Mouse (Mus musculus) gonadal fat pad, adult 2 months (tissue): ENCODE results near the gene Iffo2. TPM values are rescaled to one million over a fixed set of nuclear protein-coding genes. Genes with fewer than 3 reads are reported as not detected.

Experiments used
- DNase-seq: peaks from one replicate; pipeline ENCODE4 v3.0.0-alpha.2; 2012; ENCODE audit warnings: low read depth
- polyA plus RNA-seq: library from polyadenylated mRNA; depleted of rRNA; stranded (reverse); fragments of >200 nt; gene quantifications from 2 replicates; pipeline ENCODE4 v1.2.3, GENCODE M21; 2012

Iffo2 gene
- polyA plus RNA-seq, 1 experiment = 7.3 TPM

DNA sequence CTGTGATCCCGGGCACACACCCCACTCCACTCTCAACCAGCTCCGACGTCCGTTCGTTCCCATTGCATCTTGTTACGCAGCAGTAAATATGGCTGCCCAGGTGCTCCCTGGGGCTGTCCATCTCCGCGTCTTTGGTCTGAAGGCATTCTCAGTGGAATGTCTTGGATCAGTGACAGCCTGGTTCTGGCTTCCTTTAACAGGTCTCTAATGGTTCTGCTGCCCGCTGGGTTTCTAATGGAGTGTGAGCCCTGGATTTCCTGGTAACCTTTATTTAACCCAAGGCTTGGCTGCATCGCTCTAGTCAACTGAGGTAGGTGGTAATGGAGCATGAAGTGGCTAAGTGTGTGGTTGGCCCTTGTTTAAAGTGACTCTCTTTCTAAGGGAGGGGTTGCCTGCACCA lies 1.7 kb downstream of the Iffo2 start:
- no peak for DNase-seq

DNA sequence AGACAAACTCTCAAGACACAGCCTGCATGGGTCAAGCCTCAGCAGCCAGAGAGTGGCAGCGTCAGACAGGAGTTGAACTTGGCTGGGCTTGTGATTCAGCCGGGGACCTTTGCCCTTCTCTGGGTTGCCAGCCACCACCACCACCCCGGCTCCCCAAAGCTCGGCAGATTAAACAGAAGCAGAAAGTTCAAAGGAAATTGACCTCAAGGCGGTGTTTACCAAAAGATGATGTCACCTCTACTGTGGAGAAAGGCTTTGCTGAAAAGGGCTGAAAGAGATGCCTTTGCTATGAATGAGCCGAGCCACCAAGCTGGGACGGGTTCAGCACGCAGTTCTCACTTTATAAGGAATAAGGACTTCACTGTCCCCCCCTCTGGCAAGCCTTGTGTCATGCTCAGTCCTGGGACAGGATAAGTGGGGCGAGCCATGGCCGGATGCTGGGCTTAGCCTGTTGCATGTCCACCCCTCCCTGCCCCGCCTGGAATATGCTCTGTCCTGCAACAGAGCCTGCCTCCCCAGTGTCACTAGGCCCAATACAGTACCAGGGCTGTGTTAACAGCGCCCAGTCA lies 4.9 kb downstream of the Iffo2 start:
- DNase-seq = no peak

DNA sequence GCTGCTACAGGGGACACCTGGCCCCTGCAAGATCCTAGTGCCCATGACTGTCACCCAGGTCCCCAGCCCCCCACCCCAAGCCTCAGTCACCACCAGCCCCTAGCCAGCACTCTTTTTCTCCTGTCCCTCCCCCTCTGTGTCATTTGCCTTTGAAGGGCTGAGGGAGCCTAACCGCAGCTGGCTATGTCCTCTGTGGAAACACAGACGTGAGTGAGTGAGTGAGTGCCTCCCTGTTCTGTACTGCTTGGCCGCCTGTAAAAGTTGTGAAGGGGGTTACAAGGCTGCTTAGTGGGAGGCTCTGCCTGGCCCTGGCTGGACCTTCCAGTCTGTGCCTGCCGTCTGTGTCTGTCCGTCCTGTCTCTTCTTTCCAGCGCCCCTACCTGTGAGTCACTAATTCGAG lies 5.4 kb downstream of the Iffo2 start:
- DNase-seq = no peak

DNA sequence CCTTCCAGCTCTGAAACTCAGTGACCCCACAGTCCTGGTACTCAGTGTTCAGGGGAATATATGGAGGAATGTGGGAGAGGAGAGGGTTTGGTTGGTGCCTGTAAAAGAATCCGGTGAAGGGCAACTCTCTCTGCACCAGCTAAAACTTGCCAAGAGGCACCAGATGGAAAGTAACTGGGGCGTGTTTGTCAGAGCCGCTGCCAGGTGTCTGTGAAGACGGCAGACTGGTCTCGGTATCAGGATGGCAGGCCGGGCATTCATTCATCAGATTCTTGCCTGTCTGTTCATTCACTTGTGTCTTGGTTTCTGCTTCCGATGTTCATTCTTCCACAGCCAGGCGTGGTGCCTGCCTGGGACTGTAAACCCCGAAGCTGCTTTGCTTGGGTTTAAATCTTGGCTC lies 6.4 kb downstream of the Iffo2 start:
- DNase-seq = no peak

DNA sequence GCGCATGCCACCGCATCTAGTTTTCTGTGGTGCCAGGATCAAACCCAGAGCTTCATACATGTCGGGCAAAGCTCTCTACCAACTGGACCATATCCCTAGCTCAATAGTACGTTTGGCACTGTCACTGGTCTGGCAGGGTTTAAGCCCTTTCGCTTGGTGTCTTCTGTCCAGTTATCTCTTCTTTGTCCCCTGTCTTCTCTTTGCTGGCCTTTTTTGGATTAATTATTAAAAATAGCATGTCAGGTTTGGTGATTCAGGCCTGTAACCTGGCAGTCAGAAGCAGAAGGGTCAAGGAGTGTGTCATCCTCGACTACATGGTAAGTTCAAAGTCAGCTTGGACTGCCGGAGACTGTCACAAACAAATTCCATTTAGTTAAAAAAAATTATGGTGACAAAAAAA lies 10.4 kb downstream of the Iffo2 start:
- DNase-seq = no peak

DNA sequence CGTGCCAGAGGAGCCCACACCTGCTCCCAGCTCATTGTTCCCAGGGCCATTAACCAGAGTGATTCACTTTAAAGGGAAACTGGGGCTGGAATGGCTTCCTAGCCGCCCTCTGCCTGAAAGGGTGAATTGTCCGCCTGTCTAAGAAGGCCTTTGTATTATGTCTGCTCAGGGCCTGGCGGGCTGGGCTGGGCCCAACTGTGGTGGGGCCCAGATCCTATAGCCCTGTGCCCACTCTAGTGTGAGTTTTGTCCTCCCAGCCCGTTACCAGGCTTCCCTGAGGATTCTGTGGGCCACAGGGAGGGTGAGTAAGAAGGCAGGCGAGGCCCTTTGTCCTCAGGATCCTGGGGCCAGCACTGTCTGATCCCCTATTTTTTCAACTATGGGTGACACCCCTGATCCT lies 15.4 kb downstream of the Iffo2 start:
- no peak for DNase-seq

DNA sequence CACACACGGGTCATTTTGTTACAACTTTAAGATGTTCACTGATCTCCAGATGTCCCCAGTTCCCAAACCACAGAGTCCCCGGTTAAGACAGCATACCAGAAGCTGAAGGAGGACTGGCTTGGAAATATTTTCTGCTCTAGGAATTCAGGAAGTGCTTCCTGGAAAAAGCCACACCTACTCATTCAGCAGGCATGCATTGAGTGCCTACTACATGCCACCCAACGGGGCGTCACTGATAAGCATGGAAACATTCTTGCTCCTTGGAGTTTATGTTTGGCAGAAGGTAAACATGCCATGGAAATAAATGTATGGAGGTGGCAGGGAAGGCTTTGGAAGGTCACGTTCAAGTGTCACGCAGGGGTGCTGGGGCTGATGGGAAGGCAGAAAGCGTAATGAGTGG lies 19.1 kb downstream of the Iffo2 start:
- DNase-seq = no peak

DNA sequence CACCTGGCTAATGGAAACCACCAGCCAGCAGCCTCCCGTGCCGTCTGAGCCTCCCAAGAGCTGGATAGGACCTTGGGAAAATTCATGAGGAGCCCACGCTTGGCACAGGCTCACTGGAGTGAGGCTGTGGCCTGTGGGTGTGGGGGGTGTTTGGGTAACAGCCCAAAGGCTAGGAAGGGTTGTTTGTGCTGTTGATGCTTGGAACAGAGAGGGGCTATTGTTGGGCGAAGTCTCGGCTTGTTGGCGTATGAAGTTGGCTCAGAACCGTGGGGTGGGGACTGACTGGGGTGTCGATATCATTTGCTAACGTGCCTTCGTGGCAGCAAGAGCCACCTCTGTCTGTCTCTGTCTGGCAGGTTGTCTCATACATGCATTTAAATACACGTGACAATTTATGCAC lies 24.9 kb downstream of the Iffo2 start:
- no peak for DNase-seq

DNA sequence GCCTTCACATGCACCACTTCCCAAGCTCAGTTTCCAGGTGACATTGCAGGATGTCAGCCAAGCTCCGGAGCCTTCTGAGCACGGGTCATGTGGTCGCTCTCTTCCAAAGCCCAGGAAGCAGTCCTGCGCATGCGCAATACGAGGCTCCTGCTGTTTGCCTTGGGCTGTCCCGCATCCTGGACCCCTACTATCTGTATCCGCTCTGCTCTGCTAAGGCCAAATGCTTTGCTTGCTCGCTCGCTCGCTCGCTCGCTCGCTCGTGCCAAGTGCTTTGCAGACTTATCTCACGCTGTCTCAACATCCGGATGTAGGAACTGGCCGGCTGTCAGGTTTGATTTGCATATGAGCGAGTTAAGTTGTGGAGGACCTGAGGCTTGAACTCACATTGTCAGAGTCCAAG lies 25.6 kb downstream of the Iffo2 start:
- DNase-seq = no peak

DNA sequence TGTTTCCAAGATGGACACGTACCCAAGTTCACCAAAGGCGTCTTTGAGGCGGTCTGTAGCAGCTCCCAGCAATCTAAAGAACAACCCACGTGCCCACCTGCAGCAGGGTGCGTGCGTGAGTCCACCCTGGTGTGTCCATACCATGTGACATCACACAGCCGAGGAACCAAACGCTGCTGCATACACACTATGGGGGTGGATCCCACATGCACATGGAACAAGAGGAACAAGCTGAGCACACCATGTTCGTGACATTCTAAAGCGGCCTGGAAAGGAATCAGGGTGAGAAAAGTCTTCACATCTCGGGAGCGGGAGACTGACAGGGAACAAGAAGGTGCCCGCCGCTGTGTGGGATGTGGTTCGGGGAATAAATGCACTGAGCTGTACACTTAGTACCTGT lies 38.0 kb downstream of the Iffo2 start:
- DNase-seq = no peak

DNA sequence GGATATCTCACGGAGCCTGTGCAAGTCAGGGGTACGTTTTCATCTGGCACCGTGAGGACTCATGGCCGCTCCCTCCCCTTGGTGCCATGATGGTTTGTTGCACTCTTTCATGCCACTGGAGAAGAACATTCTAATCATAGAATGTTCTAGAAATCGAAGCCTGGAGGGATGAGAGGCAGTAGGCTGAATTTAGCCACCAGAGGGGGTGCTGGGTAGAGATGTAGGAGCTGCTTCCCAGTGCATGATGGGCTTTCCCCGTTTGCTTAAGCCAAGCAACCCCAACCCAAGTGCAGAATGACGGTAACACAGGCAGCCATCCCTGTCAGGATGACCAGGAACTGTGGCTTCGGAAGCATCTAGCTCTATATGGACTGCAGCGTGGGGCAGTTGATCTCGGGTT lies 40.4 kb downstream of the Iffo2 start:
- DNase-seq = no peak

DNA sequence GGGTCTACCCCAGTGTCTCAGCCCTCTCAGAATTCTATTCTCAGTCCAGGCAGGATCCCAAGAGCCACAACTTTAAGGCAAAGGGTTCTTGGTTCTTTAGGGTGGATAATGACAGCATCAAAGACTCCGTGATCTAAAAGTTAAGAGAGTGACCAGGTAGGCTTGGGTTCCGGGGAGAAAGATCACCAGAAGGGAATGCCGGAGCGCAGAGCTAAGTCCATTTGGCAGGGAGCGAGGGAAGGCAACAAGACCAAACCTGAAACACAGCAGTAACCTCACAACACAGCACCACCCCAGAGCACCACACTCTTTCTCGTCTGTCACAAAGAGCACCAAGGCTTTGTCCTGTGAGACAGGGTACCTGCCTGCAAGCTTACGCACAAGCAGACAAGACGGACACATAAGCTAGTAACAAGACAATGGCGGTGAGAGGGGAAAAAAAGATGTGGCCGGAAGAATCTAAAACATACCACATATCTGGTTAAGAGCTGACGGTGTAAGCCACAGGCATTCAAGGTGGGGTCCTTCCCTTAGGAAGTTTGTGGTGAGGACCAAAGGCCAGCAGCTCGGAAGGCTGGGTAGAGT lies 42.7 kb downstream of the Iffo2 start:
- DNase-seq = no peak

DNA sequence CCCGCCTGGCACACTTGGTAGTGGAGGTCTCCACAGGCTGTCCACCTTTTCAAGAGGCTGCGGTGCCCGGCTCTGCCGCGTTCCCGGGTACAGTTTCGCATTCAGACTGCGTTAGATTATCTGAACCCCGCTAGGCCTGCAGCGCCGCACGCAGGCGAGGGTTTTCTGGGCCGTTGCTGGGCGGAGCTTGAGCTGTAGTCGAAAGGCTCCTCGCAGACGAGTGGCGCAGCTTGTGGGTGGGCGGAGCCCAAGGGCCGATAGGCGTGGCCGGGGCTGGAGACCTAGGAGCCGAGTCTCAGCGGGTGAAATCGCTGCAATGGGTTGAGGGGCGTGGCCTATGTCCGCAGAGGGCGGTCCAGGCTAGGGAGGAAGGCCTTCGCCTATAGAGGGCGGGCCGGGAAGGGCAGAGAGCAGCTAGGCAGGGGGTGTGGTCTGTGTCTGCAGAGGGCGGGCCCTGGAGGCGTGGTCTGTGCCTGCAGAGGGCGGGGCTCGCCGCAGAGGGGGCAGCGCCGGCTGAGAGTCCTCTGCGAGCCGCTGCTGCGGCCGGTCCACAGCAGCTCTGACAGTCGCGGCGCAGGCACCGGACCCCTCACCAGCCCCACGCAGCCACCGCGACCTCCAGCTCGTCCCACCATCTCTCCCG lies 43.9 kb downstream of the Iffo2 start:
- peak; percentile 93 for DNase-seq

DNA sequence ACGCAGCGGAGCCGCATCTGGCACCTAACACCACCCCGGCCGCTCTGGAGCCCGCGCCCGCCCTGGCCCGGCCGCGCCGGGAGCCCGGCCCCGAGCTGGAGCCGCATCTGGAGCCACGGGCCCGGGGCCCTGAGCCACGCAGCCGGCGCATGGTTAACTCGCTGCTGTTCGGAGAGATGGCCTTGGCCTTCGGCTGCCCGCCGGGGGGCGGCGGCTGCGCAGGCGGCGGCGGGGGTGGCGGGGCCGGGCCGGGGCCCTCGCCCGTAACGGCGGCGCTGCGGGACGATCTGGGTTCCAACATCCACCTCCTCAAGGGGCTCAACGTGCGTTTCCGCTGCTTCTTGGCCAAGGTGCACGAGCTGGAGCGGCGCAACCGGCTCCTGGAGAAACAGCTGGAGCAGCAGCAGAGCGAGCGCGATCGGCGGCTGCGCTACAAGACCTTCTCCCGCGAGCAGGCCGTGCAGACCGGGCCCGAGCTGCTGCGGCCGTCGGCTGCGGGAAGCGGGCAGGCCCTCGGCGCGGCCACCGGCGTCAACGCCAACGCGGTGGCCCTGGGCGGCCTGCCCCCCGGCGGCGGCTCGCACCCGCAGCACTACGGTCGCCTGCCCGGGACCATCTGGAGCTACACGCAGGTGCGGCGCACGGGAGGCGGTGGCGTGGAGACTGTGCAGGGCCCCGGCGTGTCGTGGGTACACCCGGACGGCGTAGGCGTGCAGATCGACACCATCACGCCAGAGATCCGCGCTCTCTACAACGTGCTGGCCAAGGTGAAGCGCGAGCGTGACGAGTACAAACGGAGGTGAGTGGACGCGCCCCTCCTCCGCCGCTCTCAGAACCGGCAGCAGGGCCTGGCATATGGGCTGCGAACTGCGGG lies 44.7 kb downstream of the Iffo2 start:
- DNase-seq = no peak

DNA sequence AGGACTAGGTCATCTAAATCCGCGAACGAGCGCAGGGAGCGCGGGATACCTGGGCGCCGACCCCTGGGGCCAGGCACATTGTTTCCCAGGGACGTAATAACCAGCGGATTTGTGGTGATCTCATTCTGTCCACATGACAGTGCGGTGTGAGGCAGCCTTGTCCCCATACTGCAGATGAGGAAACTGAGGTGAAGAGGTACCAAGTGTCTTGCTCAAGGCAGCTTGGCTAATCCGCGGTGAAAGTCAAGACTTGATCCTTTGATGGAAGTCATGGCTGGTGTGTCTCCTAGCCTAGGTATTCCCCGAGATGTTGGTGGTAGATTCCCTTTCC lies 45.3 kb downstream of the Iffo2 start:
- no peak for DNase-seq

DNA sequence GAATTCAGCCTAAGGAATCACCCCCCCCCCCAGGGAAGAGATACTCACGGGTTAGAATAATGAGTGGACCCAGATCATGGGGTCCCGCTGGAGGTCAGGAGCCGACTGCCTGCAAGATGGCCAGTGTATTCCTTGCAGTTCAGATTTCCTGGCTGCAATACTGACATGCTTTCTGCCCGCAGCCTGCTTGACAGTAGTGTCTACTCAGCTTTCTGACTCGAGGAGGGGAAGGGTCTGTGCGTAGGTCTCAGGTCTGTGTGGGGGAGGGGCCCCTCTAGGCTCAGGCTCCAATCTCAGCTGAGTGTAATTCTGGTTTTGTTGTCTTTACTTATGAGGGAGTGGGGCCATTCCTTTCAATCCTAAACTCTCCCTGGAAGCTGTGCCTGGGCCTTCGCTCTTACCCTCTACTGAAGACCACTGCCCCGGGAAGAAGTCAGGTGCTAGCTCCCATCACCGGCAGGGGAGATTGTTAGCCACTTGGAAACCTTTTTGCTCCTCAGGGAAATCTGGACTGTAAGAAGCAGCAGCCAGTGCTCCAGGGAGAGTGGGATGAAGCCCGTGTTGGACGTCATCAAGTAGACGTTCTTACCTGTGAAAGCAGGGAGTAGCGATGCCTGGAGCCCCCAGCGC lies 46.0 kb downstream of the Iffo2 start:
- DNase-seq = no peak

DNA sequence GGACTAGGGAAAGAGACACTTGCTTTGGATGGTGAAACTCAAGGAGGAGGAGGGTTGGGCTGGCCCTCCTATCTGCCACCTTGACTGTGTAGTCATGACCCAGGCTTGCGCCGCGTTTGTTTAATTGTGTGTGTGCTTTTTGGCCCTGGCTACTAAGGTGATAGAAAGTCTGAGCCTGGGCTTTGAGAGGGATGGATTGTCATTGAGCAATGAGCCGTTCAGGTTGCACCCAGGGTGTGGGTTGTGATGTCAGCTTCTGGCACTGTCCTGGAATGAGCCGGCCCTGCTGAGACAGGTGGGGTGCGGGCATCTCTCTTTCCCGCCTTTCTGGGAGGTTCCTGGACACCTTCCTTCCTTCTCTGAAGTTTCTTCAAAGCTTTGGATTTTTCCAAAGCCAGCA lies 46.7 kb downstream of the Iffo2 start:
- no peak for DNase-seq

DNA sequence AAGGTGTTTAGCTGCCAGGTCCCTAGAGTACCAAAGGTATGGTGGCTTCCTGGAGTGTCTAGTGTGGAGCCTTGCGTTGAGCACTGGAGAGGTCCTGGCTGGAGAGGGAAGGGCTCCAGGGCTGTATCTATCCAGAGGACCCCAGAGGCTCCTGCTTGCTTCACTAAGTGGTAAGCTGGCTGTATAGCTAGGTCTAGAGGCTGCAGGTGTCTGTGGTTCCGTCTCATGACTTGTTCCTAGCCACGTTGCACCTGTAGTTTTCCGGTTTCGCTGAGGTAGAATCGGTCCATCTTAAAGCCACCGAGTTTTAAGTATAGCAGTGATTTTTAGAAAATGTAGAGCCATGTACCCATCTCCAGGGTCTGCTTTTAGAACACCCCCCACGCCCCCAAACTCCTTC lies 48.0 kb downstream of the Iffo2 start:
- DNase-seq = no peak

DNA sequence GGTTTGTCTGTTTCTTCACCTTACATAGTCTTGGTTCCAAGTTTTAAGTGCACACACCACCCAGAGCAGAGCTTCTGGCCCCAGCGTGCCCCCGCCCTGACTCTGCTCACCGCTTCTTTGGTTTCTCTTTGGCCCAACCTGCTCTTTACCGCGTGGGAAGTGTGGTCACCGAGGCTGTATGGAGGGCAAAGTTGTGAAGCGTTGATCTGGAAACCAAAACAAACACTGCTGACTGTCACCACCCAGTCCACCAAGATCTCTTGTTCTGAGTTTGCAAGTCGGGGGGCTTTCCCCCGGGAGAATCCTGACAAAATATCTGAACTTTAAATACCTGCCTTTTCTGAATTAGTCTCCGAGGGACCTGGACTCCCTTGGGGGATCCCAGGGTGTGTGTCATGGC lies 48.7 kb downstream of the Iffo2 start:
- no peak for DNase-seq

DNA sequence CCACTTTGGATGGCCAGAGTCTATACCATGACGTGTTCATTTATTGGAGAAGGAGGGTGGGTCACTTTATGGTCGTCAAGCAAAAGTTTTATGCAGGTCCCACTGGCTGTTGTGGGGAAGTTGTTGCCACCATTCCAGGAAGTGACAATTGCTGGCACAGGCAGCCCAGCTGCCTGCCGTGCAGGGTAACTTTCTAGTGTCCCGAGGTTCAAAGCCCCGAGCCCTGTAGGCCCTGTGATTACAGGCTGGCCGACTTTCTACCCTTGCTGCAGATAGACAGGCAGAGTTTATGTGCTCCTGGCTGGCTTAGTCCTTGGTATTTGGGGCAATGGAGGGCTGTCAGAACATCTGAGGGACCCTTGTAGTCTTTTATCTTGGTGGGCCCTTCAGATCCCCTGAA lies 49.1 kb downstream of the Iffo2 start:
- DNase-seq = no peak

DNA sequence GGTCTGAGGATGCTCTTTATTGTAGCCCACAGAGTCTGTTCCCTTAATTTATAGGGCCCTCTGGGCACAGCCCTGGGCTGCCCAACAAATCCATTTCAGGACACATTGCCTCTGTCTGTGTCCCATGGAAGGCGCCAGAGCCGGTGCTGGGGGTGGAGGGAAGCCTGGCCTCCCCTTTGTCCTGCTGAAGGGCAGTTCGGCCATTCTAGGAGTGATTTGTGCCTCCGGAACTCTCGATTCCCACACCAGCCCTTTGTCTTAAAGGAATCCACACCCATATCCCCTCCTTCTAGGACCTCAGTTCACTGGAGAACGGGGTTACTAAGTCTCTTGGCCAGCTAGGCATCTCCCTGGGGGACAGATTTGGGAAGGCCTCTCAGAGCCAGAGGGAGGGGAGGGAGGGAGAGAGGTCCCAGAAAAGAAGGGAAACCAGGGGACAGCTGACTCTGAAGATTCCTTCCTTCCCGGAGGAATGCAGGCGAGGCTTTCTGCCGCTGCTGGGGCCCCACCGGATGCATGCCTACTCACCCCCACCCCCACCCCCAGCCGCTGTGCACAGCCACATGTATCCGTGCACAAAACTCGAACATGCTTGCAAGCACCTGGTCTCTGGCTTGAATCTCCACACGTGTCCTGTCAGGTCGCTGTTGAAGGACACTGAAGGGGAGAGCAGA lies 50.5 kb downstream of the Iffo2 start:
- no peak for DNase-seq
